In genomic region chr8:37424588-37424987, GRCm38 (mm10) we compare ENCODE assay signal across 17 mouse cellular contexts.
"Had no signal": no experiment of that assay in that cellular context is flagged by ENCODE, and none has a peak within 500 bp of the region (broad histone marks: within the 10 kb centered on the region; RNA-seq: fewer than 3 reads in every experiment).

No protein-coding gene starts in this region.

- H3K36me3 ChIP-seq: liver, embryonic 13.5 days; liver, embryonic 15.5 days; midbrain, embryonic 13.5 days; midbrain, embryonic 15.5 days; neural tube, embryonic 12.5 days; stomach, embryonic 15.5 days had no signal

- H3K27ac ChIP-seq: liver, embryonic 13.5 days; liver, embryonic 15.5 days; macrophage; midbrain, embryonic 13.5 days; midbrain, embryonic 15.5 days; neural tube, embryonic 12.5 days; stomach, embryonic 15.5 days; stomach, postnatal 0 days had no signal

- H3K4me1 ChIP-seq: liver, embryonic 13.5 days; liver, embryonic 15.5 days; megakaryocyte, embryonic 14.5 days; midbrain, embryonic 13.5 days; midbrain, embryonic 15.5 days; neural tube, embryonic 12.5 days; stomach, embryonic 15.5 days had no signal

- H3K4me3 ChIP-seq: liver, embryonic 13.5 days; liver, embryonic 15.5 days; megakaryocyte, embryonic 14.5 days; midbrain, embryonic 13.5 days; midbrain, embryonic 15.5 days; neural tube, embryonic 12.5 days; stomach, embryonic 15.5 days had no signal

- H3K4me2 ChIP-seq: liver, embryonic 11.5 days; liver, embryonic 13.5 days; liver, embryonic 15.5 days; midbrain, embryonic 11.5 days; midbrain, embryonic 13.5 days; midbrain, embryonic 15.5 days; neural tube, embryonic 12.5 days; stomach, embryonic 15.5 days had no signal

- H3K27me3 ChIP-seq: liver, embryonic 13.5 days; liver, embryonic 15.5 days; megakaryocyte, embryonic 14.5 days; midbrain, embryonic 13.5 days; midbrain, embryonic 15.5 days; neural tube, embryonic 12.5 days; stomach, embryonic 15.5 days had no signal

- ATAC-seq: liver, postnatal 0 days; midbrain, embryonic 13.5 days; midbrain, embryonic 15.5 days had no signal

- H3K9ac ChIP-seq: liver, embryonic 13.5 days; liver, embryonic 15.5 days; liver, postnatal 0 days; midbrain, embryonic 13.5 days; midbrain, embryonic 15.5 days; neural tube, embryonic 12.5 days; stomach, embryonic 15.5 days had no signal

- DNase-seq: liver; liver, embryonic 13.5 days; liver, postnatal 0 days; right cerebral cortex, postnatal 14 days; thymus, adult 2 months; thymus, postnatal 25 days; thymus, postnatal 4 days had no signal

- H3K9me3 ChIP-seq: liver, embryonic 13.5 days; liver, embryonic 15.5 days; megakaryocyte, embryonic 14.5 days; midbrain, embryonic 13.5 days; midbrain, embryonic 15.5 days; neural tube, embryonic 12.5 days; stomach, embryonic 15.5 days had no signal
